ENCODE assay signal across 13 mouse cellular contexts in genomic region chr7:72751501-72751917, GRCm38 (mm10).
DNase-seq lines count a peak whose midpoint lies in the region; ATAC-seq lines count a peak whose summit lies in the region.
"Had no signal": no experiment of that assay in that cellular context is flagged by ENCODE, and none has a peak within 500 bp of the region (broad histone marks: within the 10 kb centered on the region; RNA-seq: fewer than 3 reads in every experiment).

No protein-coding gene starts in this region.

- no peaks in the 10 kb centered on the region for H3K27me3 ChIP-seq in hindbrain, embryonic 10.5 days (ENCODE audit: insufficient read depth, poor library complexity, severe bottlenecking)
- H3K27me3 ChIP-seq in hindbrain, embryonic 14.5 days (ENCODE audit: control insufficient read depth, insufficient read depth, low read length), result no peaks in the 10 kb centered on the region
- H3K27me3 ChIP-seq: liver, embryonic 13.5 days had no signal

- H3K27ac ChIP-seq in hindbrain, embryonic 10.5 days, result peak overlapping the region; percentile 35; the same call in 1 of the 2 replicates
- no peak overlapping the region for H3K27ac ChIP-seq in hindbrain, embryonic 14.5 days
- H3K27ac ChIP-seq: liver, embryonic 13.5 days had no signal

- ATAC-seq in hindbrain, embryonic 14.5 days (ENCODE audit: low FRiP score), result no peak

- H3K9ac ChIP-seq in hindbrain, embryonic 14.5 days, result no peak overlapping the region
- H3K9ac ChIP-seq: liver, embryonic 13.5 days had no signal

- H3K4me1 ChIP-seq in hindbrain, embryonic 10.5 days (replicated peaks), result peaks cover 15% of the 10 kb centered on the region
- 0 out of 2 replicates have a peak, but pooled peaks cover 12% of the 10 kb centered on the region for H3K4me1 ChIP-seq in hindbrain, embryonic 14.5 days (replicated peaks; ENCODE audit: control insufficient read depth, insufficient read depth, low read length)
- H3K4me1 ChIP-seq: liver, embryonic 13.5 days had no signal

- no peaks in the 10 kb centered on the region for H3K36me3 ChIP-seq in hindbrain, embryonic 10.5 days
- H3K36me3 ChIP-seq in hindbrain, embryonic 14.5 days (replicated peaks; ENCODE audit: control insufficient read depth, insufficient read depth), result no peaks in the 10 kb centered on the region
- H3K36me3 ChIP-seq: G1E; liver, embryonic 13.5 days had no signal

- no peak overlapping the region for H3K4me2 ChIP-seq in hindbrain, embryonic 14.5 days (replicated peaks)
- H3K4me2 ChIP-seq: liver, embryonic 13.5 days had no signal

- DNase-seq in hindbrain, embryonic 10.5 days (ENCODE audit: low spot score), result peak; percentile 29
- DNase-seq in hindbrain, embryonic 14.5 days (ENCODE audit: low spot score), result no peak
- DNase-seq in adipocyte (ENCODE audit: low spot score), result peak; percentile 10
- peak; percentile 13 to 36 for DNase-seq in gastrocnemius, adult 8-10 months (ENCODE audit: low spot score in 2 of 2)
- peak; percentile 89 for DNase-seq in mesoderm, embryonic 11.5 days (ENCODE audit: low read depth, low spot score)
- DNase-seq in cerebellum, adult 18-20 months, result no peak
- no peak for DNase-seq in spleen, postnatal 36 days (ENCODE audit: low spot score in 2 of 2)
- DNase-seq in adrenal gland, postnatal 36 days, result no peak
- DNase-seq: cerebellum, postnatal 14 days; liver, embryonic 13.5 days; lung, postnatal 4 days; thymus, postnatal 14 days had no signal

- no peaks in the 10 kb centered on the region for H3K9me3 ChIP-seq in hindbrain, embryonic 10.5 days
- H3K9me3 ChIP-seq in hindbrain, embryonic 14.5 days (ENCODE audit: control insufficient read depth, low read length), result no peaks in the 10 kb centered on the region
- H3K9me3 ChIP-seq: liver, embryonic 13.5 days had no signal

- H3K4me3 ChIP-seq in hindbrain, embryonic 10.5 days, result no peak overlapping the region
- no peak overlapping the region for H3K4me3 ChIP-seq in hindbrain, embryonic 14.5 days (replicated peaks; ENCODE audit: low read length)
- H3K4me3 ChIP-seq: liver, embryonic 13.5 days had no signal

- 58% methylated on average over 10 of the region's 10 CpGs for WGBS in hindbrain, embryonic 10.5 days
- 36% methylated on average over 10 of the region's 10 CpGs for WGBS in hindbrain, embryonic 14.5 days

Comparison
In these comparisons a context has a peak if more than half of its experiments do, and no peak if none do; other contexts are left out.
1. DNase-seq: peak in hindbrain, embryonic 10.5 days (single experiment), adipocyte (single experiment), gastrocnemius, adult 8-10 months (2 of 2) and mesoderm, embryonic 11.5 days (single experiment); none in hindbrain, embryonic 14.5 days (single experiment), cerebellum, adult 18-20 months (0 of 2), spleen, postnatal 36 days (0 of 2) and adrenal gland, postnatal 36 days (0 of 2).